ENCODE assay signal across 17 mouse cellular contexts in the genomic region with DNA sequence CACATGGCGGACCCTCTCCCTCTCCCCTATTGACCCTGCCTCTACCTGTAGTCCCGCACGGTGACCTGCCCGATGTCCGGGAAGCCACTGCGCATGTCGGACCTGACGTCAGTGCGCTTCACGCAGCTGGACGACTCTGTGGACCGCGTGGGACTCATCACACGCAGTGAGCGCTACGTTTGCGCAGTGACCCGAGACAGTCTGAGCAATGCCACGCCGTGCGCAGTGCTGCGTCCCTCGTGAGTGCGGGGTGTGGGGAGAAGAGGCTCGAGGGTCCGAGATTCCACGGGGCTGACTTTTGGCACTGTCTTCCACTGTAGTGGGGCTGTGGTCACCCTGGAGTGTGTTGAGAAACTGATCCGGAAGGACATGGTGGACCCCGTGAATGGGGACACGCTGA. TPM values are rescaled to one million over a fixed set of nuclear protein-coding genes. Genes with fewer than 3 reads are reported as not detected.
DNase-seq lines count a peak whose midpoint lies in the region; ATAC-seq and TF ChIP-seq lines count a peak whose summit lies in the region.
"Had no signal": no experiment of that assay in that cellular context is flagged by ENCODE, and none has a peak within 500 bp of the region (broad histone marks: within the 10 kb centered on the region; RNA-seq: fewer than 3 reads in every experiment).

No protein-coding gene starts in this region.

- H3K79me2 ChIP-seq in heart, adult 2 months (replicated peaks; ENCODE audit: control insufficient read depth, insufficient read depth, low read length): no peaks in the 10 kb centered on the region; the same call in 1 of the 2 replicates

- no peaks in the 10 kb centered on the region for H3K36me3 ChIP-seq in heart, adult 2 months (ENCODE audit: control insufficient read depth, insufficient read depth, low read length)
- peaks cover 18% of the 10 kb centered on the region; the same call in 1 of the 2 replicates for H3K36me3 ChIP-seq in heart, embryonic 15.5 days
- H3K36me3 ChIP-seq in ES-Bruce4 (ENCODE audit: control insufficient read depth, insufficient read depth, low read length, poor library complexity, severe bottlenecking): no peaks in the 10 kb centered on the region

- no peak overlapping the region for H3K27ac ChIP-seq in heart, adult 2 months
- 0 out of 2 replicates have a peak overlapping the region, but pooled peaks have one; percentile 81 for H3K27ac ChIP-seq in heart, embryonic 15.5 days
- no peak overlapping the region for H3K27ac ChIP-seq in ES-Bruce4 (ENCODE audit: insufficient read depth, low read length)
- H3K27ac ChIP-seq: embryonic facial prominence, embryonic 13.5 days; hindbrain, embryonic 10.5 days; hindbrain, embryonic 14.5 days; intestine, embryonic 15.5 days had no signal

- no peak for TF ChIP-seq POLR2A in heart, adult 2 months (IDR thresholded peaks at IDR 0.05; ENCODE audit: insufficient read depth, low read depth, low read length)
- no peak for TF ChIP-seq POLR2A in ES-Bruce4 (IDR thresholded peaks at IDR 0.05; ENCODE audit: insufficient read depth, low read length)

- peaks cover 6% of the 10 kb centered on the region for H3K4me1 ChIP-seq in heart, adult 2 months (ENCODE audit: control insufficient read depth, insufficient read depth, low read length)
- peaks cover 25% of the 10 kb centered on the region for H3K4me1 ChIP-seq in heart, embryonic 15.5 days (replicated peaks)
- H3K4me1 ChIP-seq in ES-Bruce4 (ENCODE audit: control insufficient read depth, insufficient read depth, low read length): no peaks in the 10 kb centered on the region
- H3K4me1 ChIP-seq: intestine, embryonic 15.5 days had no signal

- ATAC-seq in heart, embryonic 15.5 days (replicated peaks; ENCODE audit: insufficient number of reproducible peaks, insufficient read depth, low FRiP score, low read depth): no peak
- ATAC-seq: forebrain, embryonic 14.5 days; intestine, embryonic 15.5 days had no signal

- peak; percentile 93 for DNase-seq in heart, adult 11 months
- no peak for DNase-seq in heart, adult 2 months
- DNase-seq in heart, postnatal 10 days: no peak
- no peak for DNase-seq in cerebellum, adult 9-11 months
- DNase-seq: adrenal gland, postnatal 10 days; cerebellum, adult 11 months; cerebellum, adult 8-10 months; cerebellum, postnatal 36 days; kidney, adult 18-20 months had no signal

- no peak overlapping the region for H3K9ac ChIP-seq in heart, adult 2 months (ENCODE audit: low read depth, low read length)
- no peak overlapping the region for H3K9ac ChIP-seq in heart, embryonic 15.5 days
- peak overlapping the region; percentile 25; the same call in 1 of the 2 replicates for H3K9ac ChIP-seq in ES-Bruce4 (ENCODE audit: low read depth, poor library complexity, severe bottlenecking)
- H3K9ac ChIP-seq: embryonic facial prominence, embryonic 13.5 days; hindbrain, embryonic 14.5 days; intestine, embryonic 15.5 days had no signal

- H3K9me3 ChIP-seq in heart, embryonic 15.5 days (replicated peaks): no peaks in the 10 kb centered on the region
- no peaks in the 10 kb centered on the region for H3K9me3 ChIP-seq in ES-Bruce4 (replicated peaks; ENCODE audit: control insufficient read depth, insufficient read depth, low read length, poor library complexity, severe bottlenecking)
- H3K9me3 ChIP-seq: embryonic facial prominence, embryonic 13.5 days; hindbrain, embryonic 10.5 days; intestine, embryonic 15.5 days had no signal

- intact Hi-C loops in heart, adult 2 months (cut with DNase I): no loop called here
- intact Hi-C loops in heart, postnatal 10 days (cut with DNase I): no loop called here

- no peak for TF ChIP-seq EP300 in heart, adult 2 months (IDR thresholded peaks at IDR 0.05; ENCODE audit: insufficient read depth, low read depth, low read length)
- no peak for TF ChIP-seq EP300 in ES-Bruce4 (IDR thresholded peaks at IDR 0.05; ENCODE audit: insufficient read depth, low read depth, low read length)

- H3K4me2 ChIP-seq in heart, embryonic 15.5 days: no peak overlapping the region
- H3K4me2 ChIP-seq: embryonic facial prominence, embryonic 13.5 days; hindbrain, embryonic 14.5 days; intestine, embryonic 15.5 days had no signal

- H3K4me3 ChIP-seq in heart, adult 2 months: no peak overlapping the region
- no peak overlapping the region for H3K4me3 ChIP-seq in heart, embryonic 15.5 days
- H3K4me3 ChIP-seq in ES-Bruce4 (ENCODE audit: low read depth, low read length): peak overlapping the region; percentile 57
- H3K4me3 ChIP-seq: embryonic facial prominence, embryonic 13.5 days; hindbrain, embryonic 10.5 days; intestine, embryonic 15.5 days had no signal

- WGBS in heart, adult 2 months: 90% methylated on average over 30 of the region's 30 CpGs
- WGBS in heart, embryonic 15.5 days: 87% methylated on average over 30 of the region's 30 CpGs

- no peaks in the 10 kb centered on the region for H3K27me3 ChIP-seq in heart, adult 2 months (ENCODE audit: control insufficient read depth, insufficient read depth, low read length)
- no peaks in the 10 kb centered on the region for H3K27me3 ChIP-seq in heart, embryonic 15.5 days
- no peaks in the 10 kb centered on the region for H3K27me3 ChIP-seq in ES-Bruce4 (ENCODE audit: control insufficient read depth, insufficient read depth, low read length, poor library complexity, severe bottlenecking)
- H3K27me3 ChIP-seq: CH12.LX; embryonic facial prominence, embryonic 13.5 days; intestine, embryonic 15.5 days had no signal

- TF ChIP-seq CTCF in heart, adult 2 months (IDR thresholded peaks at IDR 0.05): no peak
- no peak for TF ChIP-seq CTCF in ES-Bruce4 (IDR thresholded peaks at IDR 0.05; ENCODE audit: low read depth, low read length)

RNA-seq across cellular contexts. Expression of a gene that starts 14.0 kb away (rescaled TPM):
- total RNA-seq in heart, adult 2 months (2021): 1 to 10 TPM; 5.5 to 6.2 TPM
- 19.8 and 23.6 TPM in 2 replicates for polyA plus RNA-seq in heart, adult 2 months (2012; rRNA removed)
- 12.9 and 15.9 TPM in 2 replicates for polyA plus RNA-seq in heart, embryonic 15.5 days (2015; fragmentation: Nextera tagmentation; extraction: Ambion mirVana)
- total RNA-seq in heart, postnatal 10 days (2021): 10 to 100 TPM; 10.9 to 11.3 TPM
- 7.7 and 12.0 TPM in 2 replicates for polyA plus RNA-seq in ES-Bruce4 (2011; ENCODE audit: insufficient read depth, insufficient read length, low read depth, missing spikeins)

RNA-seq across cellular contexts. Expression of a gene that starts 14.3 kb away (rescaled TPM):
- 10 to 100 TPM; 27.0 to 29.3 TPM for total RNA-seq in heart, adult 2 months (2021)
- 41.7 and 43.6 TPM in 2 replicates for polyA plus RNA-seq in heart, adult 2 months (2012; rRNA removed)
- polyA plus RNA-seq in heart, embryonic 15.5 days (2015; fragmentation: Nextera tagmentation; extraction: Ambion mirVana): 42.4 and 54.8 TPM in 2 replicates
- 10 to 100 TPM; 33.9 to 35.9 TPM for total RNA-seq in heart, postnatal 10 days (2021)
- polyA plus RNA-seq in ES-Bruce4 (2011; ENCODE audit: insufficient read depth, insufficient read length, low read depth, missing spikeins): 58.1 and 62.4 TPM in 2 replicates

RNA-seq across cellular contexts. Expression of a gene that starts 15.5 kb away (rescaled TPM):
- 10 to 100 TPM; 24.6 to 27.9 TPM for total RNA-seq in heart, adult 2 months (2021)
- polyA plus RNA-seq in heart, adult 2 months (2012; rRNA removed): 52.2 and 64.5 TPM in 2 replicates
- 223 and 285 TPM in 2 replicates for polyA plus RNA-seq in heart, embryonic 15.5 days (2015; fragmentation: Nextera tagmentation; extraction: Ambion mirVana)
- 10 to 100 TPM; 76.5 to 83.4 TPM for total RNA-seq in heart, postnatal 10 days (2021)
- 66.7 and 88.2 TPM in 2 replicates for polyA plus RNA-seq in ES-Bruce4 (2011; ENCODE audit: insufficient read depth, insufficient read length, low read depth, missing spikeins)

RNA-seq across cellular contexts. Expression of a gene that starts 23.8 kb away (rescaled TPM):
- 10 to 100 TPM; 22.4 to 23.0 TPM for total RNA-seq in heart, adult 2 months (2021)
- polyA plus RNA-seq in heart, adult 2 months (2012; rRNA removed): 4.9 and 7.1 TPM in 2 replicates
- 5.0 and 7.6 TPM in 2 replicates for polyA plus RNA-seq in heart, embryonic 15.5 days (2015; fragmentation: Nextera tagmentation; extraction: Ambion mirVana)
- total RNA-seq in heart, postnatal 10 days (2021): 10 to 100 TPM; 28.8 to 35.7 TPM
- polyA plus RNA-seq in ES-Bruce4 (2011; ENCODE audit: insufficient read depth, insufficient read length, low read depth, missing spikeins): 35.0 and 35.5 TPM in 2 replicates

RNA-seq across cellular contexts. Expression of a gene that starts 27.1 kb away (rescaled TPM):
- 10 to 100 TPM; 60.3 to 67.5 TPM for total RNA-seq in heart, adult 2 months (2021)
- polyA plus RNA-seq in heart, adult 2 months (2012; rRNA removed): 82.8 and 100 TPM in 2 replicates
- 52.5 and 62.7 TPM in 2 replicates for polyA plus RNA-seq in heart, embryonic 15.5 days (2015; fragmentation: Nextera tagmentation; extraction: Ambion mirVana)
- 10 to 100 TPM; 65.4 to 69.2 TPM for total RNA-seq in heart, postnatal 10 days (2021)
- polyA plus RNA-seq in ES-Bruce4 (2011; ENCODE audit: insufficient read depth, insufficient read length, low read depth, missing spikeins): 2.0 and 2.5 TPM in 2 replicates
